Mouse (Mus musculus): ENCODE results near the gene Cdc42se1. TPM values are rescaled to one million over a fixed set of nuclear protein-coding genes. Genes with fewer than 3 reads are reported as not detected.

Gene Cdc42se1
- polyA plus RNA-seq, 1 experiment from 2014 or later: 57.8 TPM

DNA sequence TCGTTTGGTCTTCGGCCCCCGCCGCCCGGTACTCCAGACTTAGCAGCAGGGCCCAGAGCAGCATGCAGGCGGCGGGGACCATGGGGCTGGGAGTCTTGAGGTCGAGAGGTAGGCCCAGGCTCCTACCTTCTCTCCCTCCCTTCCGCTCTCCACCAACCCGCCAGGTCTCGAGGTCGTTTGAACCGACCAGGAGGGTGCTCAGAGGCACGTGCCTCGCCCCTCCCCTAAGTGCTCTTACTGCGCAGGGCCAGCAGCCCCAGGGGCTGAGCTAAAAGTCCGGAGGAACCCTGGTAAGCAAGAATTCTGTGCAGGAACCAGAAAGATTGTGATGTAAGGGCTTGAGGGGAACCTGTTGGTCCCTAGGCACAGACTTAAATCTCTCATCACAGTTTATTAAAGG, 12.4 kb downstream of the Cdc42se1 start:
- Histone ChIP-seq H3K9me3 (replicated peaks; ENCODE audit: control insufficient read depth, low read length) (no peaks in the 10 kb centered on the region), H3K36me3 (ENCODE audit: control insufficient read depth, insufficient read depth) (peaks cover 11% of the 10 kb centered on the region), H3K27me3 (ENCODE audit: control insufficient read depth, insufficient read depth, low read length) (no peaks in the 10 kb centered on the region), H3K4me1 (ENCODE audit: control insufficient read depth, insufficient read depth, low read length) (peaks cover 9% of the 10 kb centered on the region), H3K4me2 (ENCODE audit: low read depth, low read length) (peak overlapping the region; percentile 42), H3K4me3 (ENCODE audit: low read length) (no peak overlapping the region), H3K9ac (ENCODE audit: low read length) (peak overlapping the region; percentile 28), H3K27ac (ENCODE audit: low read length) (no peak overlapping the region)
- ATAC-seq (replicated peaks; ENCODE audit: extremely low read depth, insufficient read depth, low FRiP score): no peak
- 31% methylated on average over 17 of the region's 17 CpGs for WGBS

- peak within 1 kb of the TSS; percentile 42 for H3K4me2 ChIP-seq (ENCODE audit: low read depth, low read length)
- no peak within 1 kb of the TSS for H3K4me3 ChIP-seq (ENCODE audit: low read length)
- peak within 1 kb of the TSS; percentile 28 for H3K9ac ChIP-seq (ENCODE audit: low read length)
Observed at GRCm38 (mm10) chr3:95241498-95241897, 13.0 kb downstream of the Cdc42se1 start, which contains the start of gene Gm128. Gene Gm128 (minus strand): TSS chr3:95241598.

DNA sequence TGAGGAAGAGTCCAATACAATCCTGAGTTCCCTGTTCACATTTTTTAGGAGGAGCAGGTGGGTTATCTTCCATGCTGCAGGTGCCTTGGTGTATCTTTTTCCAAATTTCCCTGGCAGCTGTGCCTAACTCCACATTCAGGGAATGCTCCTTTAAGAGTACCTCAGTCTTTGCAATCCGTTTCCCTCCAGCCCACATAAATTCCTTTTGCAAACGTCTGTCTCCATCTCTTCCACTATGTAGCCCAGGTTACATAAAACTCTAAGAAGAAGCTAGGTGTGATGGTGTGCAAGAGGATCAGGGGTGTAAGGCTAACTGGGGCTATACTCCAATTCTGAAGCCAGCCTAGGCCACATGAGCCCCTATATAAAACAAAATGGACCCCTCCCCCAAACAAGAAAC, 14.6 kb downstream of the Cdc42se1 start:
- H3K27ac ChIP-seq (ENCODE audit: low read length): no peak overlapping the region
- H3K4me2 ChIP-seq (ENCODE audit: low read depth, low read length): no peak overlapping the region
- WGBS: 60% methylated on average over 2 of the region's 2 CpGs
- H3K9ac ChIP-seq (ENCODE audit: low read length): no peak overlapping the region
- no peaks in the 10 kb centered on the region for H3K9me3 ChIP-seq (replicated peaks; ENCODE audit: control insufficient read depth, low read length)
- no peaks in the 10 kb centered on the region for H3K27me3 ChIP-seq (ENCODE audit: control insufficient read depth, insufficient read depth, low read length)
- ATAC-seq (replicated peaks; ENCODE audit: extremely low read depth, insufficient read depth, low FRiP score): no peak
- H3K36me3 ChIP-seq (ENCODE audit: control insufficient read depth, insufficient read depth): 0 out of 2 replicates have a peak, but pooled peaks cover 6% of the 10 kb centered on the region
- no peak overlapping the region for H3K4me3 ChIP-seq (ENCODE audit: low read length)
- H3K4me1 ChIP-seq (ENCODE audit: control insufficient read depth, insufficient read depth, low read length): 0 out of 2 replicates have a peak, but pooled peaks cover 2% of the 10 kb centered on the region

More at GRCm38 (mm10) chr3:95241498-95241897, 13.0 kb downstream of the Cdc42se1 start, which contains the start of gene Gm128:
- no peak within 1 kb of the TSS for H3K27ac ChIP-seq (ENCODE audit: low read length)
- no peak for ATAC-seq (replicated peaks; ENCODE audit: extremely low read depth, insufficient read depth, low FRiP score)
- H3K4me1 ChIP-seq (ENCODE audit: control insufficient read depth, insufficient read depth, low read length): peaks cover 9% of the 10 kb centered on the region
- H3K36me3 ChIP-seq (ENCODE audit: control insufficient read depth, insufficient read depth): 0 out of 2 replicates have a peak, but pooled peaks cover 8% of the 10 kb centered on the region
- 73% methylated on average over 7 of the region's 7 CpGs for WGBS
- no peaks in the 10 kb centered on the region for H3K27me3 ChIP-seq (ENCODE audit: control insufficient read depth, insufficient read depth, low read length)
- no peaks in the 10 kb centered on the region for H3K9me3 ChIP-seq (replicated peaks; ENCODE audit: control insufficient read depth, low read length)

DNA sequence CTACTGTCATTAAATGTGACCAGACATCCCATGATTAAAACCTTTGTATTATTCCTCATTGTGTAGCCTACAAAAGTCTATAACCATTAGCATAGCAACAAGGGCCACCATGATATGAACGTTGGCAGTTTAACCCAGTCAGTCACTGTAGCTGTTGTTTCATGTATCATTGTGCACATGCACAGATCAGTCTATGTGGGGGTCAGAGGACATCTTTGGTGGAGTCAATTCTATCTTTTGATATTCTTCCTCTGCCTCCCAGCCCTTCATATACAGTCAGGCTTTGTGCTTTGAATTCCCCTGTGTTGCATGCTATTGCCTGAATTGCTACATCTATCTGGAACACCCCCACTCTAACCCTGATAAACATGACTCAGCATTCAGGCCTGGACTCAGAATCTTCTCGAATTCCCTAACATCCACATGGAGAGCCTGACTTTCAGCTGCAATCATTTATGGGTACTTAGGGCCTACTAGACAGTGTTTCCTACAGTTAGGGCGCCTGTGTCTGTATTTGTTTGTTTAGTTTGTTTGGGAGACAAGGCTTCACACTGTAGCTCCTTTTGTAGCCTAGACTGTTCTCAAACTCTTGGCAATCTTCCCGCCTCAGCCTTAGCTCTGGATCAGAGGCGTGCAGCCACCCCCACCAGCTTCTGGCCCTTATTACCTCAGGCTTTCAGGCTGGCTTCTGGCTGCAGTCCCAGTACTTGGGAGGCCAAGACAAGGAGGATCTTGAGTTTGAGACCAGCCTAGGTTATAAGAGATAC, 18.1 kb downstream of the Cdc42se1 start:
- no peak for ATAC-seq (replicated peaks; ENCODE audit: extremely low read depth, insufficient read depth, low FRiP score)
- H3K27ac ChIP-seq (ENCODE audit: low read length): no peak overlapping the region
- H3K4me3 ChIP-seq (ENCODE audit: low read length): no peak overlapping the region
- no peak overlapping the region for H3K4me2 ChIP-seq (ENCODE audit: low read depth, low read length)
- H3K27me3 ChIP-seq (ENCODE audit: control insufficient read depth, insufficient read depth, low read length): no peaks in the 10 kb centered on the region
- no peak overlapping the region for H3K9ac ChIP-seq (ENCODE audit: low read length)
- 0 out of 2 replicates have a peak, but pooled peaks cover 2% of the 10 kb centered on the region for H3K36me3 ChIP-seq (ENCODE audit: control insufficient read depth, insufficient read depth)
- H3K4me1 ChIP-seq (ENCODE audit: control insufficient read depth, insufficient read depth, low read length): no peaks in the 10 kb centered on the region
- H3K9me3 ChIP-seq (replicated peaks; ENCODE audit: control insufficient read depth, low read length): no peaks in the 10 kb centered on the region
- 67% methylated on average over 5 of the region's 5 CpGs for WGBS

DNA sequence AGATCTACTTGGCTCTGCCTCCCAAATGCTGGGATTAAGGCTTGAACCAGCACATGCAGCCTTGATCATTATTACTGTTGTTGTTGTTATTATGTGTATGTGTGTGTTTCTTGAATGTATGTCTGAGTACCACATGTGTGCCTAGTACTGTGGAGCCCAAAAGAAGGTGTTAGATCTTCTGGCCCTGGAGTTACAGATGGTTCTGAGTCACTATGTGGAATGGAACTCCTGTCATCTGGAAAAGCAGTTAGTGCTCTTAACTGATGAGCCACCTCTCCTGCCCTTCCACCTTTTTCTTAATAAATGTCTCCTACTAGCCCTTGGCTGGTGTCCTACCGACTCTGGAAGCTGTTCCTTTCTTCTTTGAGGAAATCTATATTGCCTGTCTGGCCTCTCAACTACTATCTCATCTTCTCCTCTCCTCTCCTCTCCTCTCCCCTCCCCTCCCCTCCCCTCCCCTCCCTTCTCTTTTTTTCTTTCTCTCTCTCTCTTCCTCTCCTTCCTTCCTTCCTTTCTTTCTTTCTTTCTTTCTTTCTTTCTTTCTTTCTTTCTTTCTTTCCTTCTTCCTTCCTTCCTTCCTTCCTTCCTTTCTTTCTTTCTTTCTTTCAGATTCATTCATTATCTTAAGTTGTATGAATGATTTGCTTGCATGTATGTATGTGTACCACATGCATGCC, 19.3 kb downstream of the Cdc42se1 start:
- WGBS: 63% methylated on average over 1 of the region's 1 CpGs

DNA sequence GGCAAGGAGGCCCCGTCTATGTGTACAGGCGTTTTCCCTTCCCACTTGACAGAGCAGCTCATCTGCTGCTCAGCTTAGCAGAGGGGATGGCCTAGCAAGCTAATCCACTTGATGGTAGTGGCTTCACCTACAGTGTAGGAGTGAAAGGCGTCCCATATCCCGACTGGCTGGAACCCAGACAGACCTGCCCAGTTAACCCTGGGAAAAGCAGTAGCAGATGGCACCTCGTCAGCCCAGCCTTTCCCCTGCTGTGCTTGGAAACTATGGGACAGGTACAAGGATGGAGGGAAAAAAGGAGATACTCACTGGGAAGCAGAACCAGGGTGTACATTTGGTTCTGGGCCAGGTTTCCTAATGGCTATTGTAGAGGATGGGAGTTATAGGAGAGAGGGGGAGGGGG, 21.8 kb downstream of the Cdc42se1 start:
- no peak overlapping the region for H3K9ac ChIP-seq (ENCODE audit: low read length)
- H3K27ac ChIP-seq (ENCODE audit: low read length): no peak overlapping the region
- no peak for ATAC-seq (replicated peaks; ENCODE audit: extremely low read depth, insufficient read depth, low FRiP score)
- no peaks in the 10 kb centered on the region for H3K27me3 ChIP-seq (ENCODE audit: control insufficient read depth, insufficient read depth, low read length)
- no peaks in the 10 kb centered on the region for H3K9me3 ChIP-seq (replicated peaks; ENCODE audit: control insufficient read depth, low read length)
- no peak overlapping the region for H3K4me3 ChIP-seq (ENCODE audit: low read length)
- no peak overlapping the region for H3K4me2 ChIP-seq (ENCODE audit: low read depth, low read length)
- peaks cover 8% of the 10 kb centered on the region; the same call in 1 of the 2 replicates for H3K36me3 ChIP-seq (ENCODE audit: control insufficient read depth, insufficient read depth)
- H3K4me1 ChIP-seq (ENCODE audit: control insufficient read depth, insufficient read depth, low read length): no peaks in the 10 kb centered on the region
- 72% methylated on average over 5 of the region's 5 CpGs for WGBS

More for the DNA sequence above, 19.3 kb downstream of the Cdc42se1 start:
- H3K9me3 ChIP-seq (replicated peaks; ENCODE audit: control insufficient read depth, low read length): no peaks in the 10 kb centered on the region
- H3K27me3 ChIP-seq (ENCODE audit: control insufficient read depth, insufficient read depth, low read length): no peaks in the 10 kb centered on the region
- H3K4me1 ChIP-seq (ENCODE audit: control insufficient read depth, insufficient read depth, low read length): no peaks in the 10 kb centered on the region
- no peak overlapping the region for H3K4me2 ChIP-seq (ENCODE audit: low read depth, low read length)
- no peak overlapping the region for H3K4me3 ChIP-seq (ENCODE audit: low read length)
- ATAC-seq (replicated peaks; ENCODE audit: extremely low read depth, insufficient read depth, low FRiP score): no peak
- H3K36me3 ChIP-seq (ENCODE audit: control insufficient read depth, insufficient read depth): 0 out of 2 replicates have a peak, but pooled peaks cover 2% of the 10 kb centered on the region
- no peak overlapping the region for H3K27ac ChIP-seq (ENCODE audit: low read length)
- H3K9ac ChIP-seq (ENCODE audit: low read length): no peak overlapping the region

DNA sequence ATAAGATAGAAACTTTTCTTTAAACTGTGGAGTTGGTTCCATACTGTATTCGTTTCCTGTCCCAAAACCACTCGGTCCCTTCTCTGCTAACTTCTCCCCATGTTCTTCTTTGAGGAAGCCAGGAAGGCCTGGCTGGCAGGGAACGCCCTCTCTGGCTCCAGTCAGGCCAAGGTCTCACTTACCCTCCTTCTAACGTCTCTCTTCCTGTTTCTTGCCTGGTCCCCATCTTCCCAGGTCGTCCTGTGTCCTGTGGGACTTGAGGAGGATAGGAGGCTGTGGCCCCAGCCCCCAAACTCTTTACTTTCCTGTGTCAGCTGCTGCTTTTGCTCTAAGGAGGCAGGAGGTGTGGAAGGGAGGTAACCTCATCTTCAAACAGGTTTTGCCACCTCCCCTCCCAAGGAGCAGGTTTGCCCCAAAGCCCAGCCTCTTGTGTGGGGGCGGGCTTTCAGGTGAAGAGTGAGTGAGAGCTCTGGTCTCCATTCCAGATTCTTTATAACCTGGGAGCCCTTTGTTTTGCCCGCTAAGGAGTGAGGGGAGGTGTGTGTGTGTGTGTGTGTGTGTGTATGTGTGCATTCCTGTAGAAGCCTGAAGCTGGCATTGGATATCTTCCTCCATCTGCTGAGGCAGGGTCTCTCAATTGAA, 22.4 kb downstream of the Cdc42se1 start, which contains the start of gene Bnipl:
Gene Bnipl, minus strand, starts transcription at position 411 of the 642 bp plus-strand sequence.
- H3K9ac ChIP-seq (ENCODE audit: low read length): no peak within 1 kb of the TSS
- ATAC-seq (replicated peaks; ENCODE audit: extremely low read depth, insufficient read depth, low FRiP score): no peak
- H3K36me3 ChIP-seq (ENCODE audit: control insufficient read depth, insufficient read depth): peaks cover 11% of the 10 kb centered on the region; the same call in 1 of the 2 replicates
- no peaks in the 10 kb centered on the region for H3K9me3 ChIP-seq (replicated peaks; ENCODE audit: control insufficient read depth, low read length)
- no peaks in the 10 kb centered on the region for H3K27me3 ChIP-seq (ENCODE audit: control insufficient read depth, insufficient read depth, low read length)
- H3K4me2 ChIP-seq (ENCODE audit: low read depth, low read length): no peak within 1 kb of the TSS
- H3K4me1 ChIP-seq (ENCODE audit: control insufficient read depth, insufficient read depth, low read length): no peaks in the 10 kb centered on the region
- H3K4me3 ChIP-seq (ENCODE audit: low read length): no peak within 1 kb of the TSS
- no peak within 1 kb of the TSS for H3K27ac ChIP-seq (ENCODE audit: low read length)
- WGBS: 49% methylated on average over 7 of the region's 7 CpGs

- no peaks in the 10 kb centered on the region for H3K9me3 ChIP-seq (replicated peaks; ENCODE audit: control insufficient read depth, low read length)
- no peak overlapping the region for H3K9ac ChIP-seq (ENCODE audit: low read length)
- WGBS: 83% methylated on average over 5 of the region's 5 CpGs
- H3K27me3 ChIP-seq (ENCODE audit: control insufficient read depth, insufficient read depth, low read length): no peaks in the 10 kb centered on the region
- no peak overlapping the region for H3K4me2 ChIP-seq (ENCODE audit: low read depth, low read length)
- no peak overlapping the region for H3K27ac ChIP-seq (ENCODE audit: low read length)
- no peak overlapping the region for H3K4me3 ChIP-seq (ENCODE audit: low read length)
- ATAC-seq (replicated peaks; ENCODE audit: extremely low read depth, insufficient read depth, low FRiP score): no peak
- no peaks in the 10 kb centered on the region for H3K4me1 ChIP-seq (ENCODE audit: control insufficient read depth, insufficient read depth, low read length)
- H3K36me3 ChIP-seq (ENCODE audit: control insufficient read depth, insufficient read depth): peaks cover 51% of the 10 kb centered on the region
Observed at GRCm38 (mm10) chr3:95256931-95257330, 28.4 kb downstream of the Cdc42se1 start.
